Mouse (Mus musculus) heart, adult 8-10 months (tissue): ENCODE measurements around the gene Gmds. TPM values are rescaled to one million over a fixed set of nuclear protein-coding genes. Genes with fewer than 3 reads are reported as not detected.

Source experiments
- DNase-seq: peaks from one replicate; pipeline ENCODE4 v3.0.0; 2022; ENCODE audit warnings: low spot score
- total RNA-seq, 4 experiments: library from RNA; stranded (reverse); gene quantifications; 2 replicates each; pipeline ENCODE4 v1.2.4; 2022

Gene Gmds
- total RNA-seq, 4 experiments from 2014 or later, result 6.5 to 7.7 (median 7.1) TPM

DNA sequence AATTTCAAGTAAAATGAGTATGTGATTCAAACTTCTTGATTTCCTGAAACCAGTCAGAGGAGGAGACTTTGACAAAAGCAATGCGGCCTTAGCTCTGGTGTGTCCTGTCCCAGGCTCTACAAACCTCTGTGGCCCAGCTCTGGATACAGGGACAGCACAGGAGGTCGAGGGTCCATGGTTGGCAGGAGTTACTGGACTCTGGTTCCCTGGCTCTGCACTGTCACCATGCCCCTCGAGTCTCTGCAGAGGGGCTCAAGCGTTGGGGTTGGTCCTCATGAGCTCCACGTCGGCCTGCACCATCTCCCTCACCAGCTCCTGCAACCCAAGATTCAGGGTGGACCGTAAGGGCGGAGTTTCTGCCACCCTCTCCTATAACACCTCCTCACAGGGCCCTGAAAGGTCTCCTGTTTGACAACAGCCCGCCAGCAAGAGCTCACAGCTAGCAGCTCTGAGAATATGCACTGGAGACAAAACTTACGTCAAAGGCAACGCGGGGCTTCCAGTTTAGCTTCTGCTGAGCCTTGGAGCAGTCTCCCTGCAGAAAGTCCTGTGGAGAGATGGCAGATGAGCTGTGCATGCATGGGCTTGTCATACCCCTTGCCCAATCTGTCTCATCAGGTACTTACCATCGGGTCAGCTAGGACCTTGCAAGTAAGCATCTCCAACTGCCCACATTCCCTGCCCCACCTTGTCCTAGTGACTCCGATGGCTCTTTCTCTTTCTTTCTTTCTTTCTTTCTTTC lies 518.7 kb downstream of the Gmds start:
- DNase-seq, result no peak

DNA sequence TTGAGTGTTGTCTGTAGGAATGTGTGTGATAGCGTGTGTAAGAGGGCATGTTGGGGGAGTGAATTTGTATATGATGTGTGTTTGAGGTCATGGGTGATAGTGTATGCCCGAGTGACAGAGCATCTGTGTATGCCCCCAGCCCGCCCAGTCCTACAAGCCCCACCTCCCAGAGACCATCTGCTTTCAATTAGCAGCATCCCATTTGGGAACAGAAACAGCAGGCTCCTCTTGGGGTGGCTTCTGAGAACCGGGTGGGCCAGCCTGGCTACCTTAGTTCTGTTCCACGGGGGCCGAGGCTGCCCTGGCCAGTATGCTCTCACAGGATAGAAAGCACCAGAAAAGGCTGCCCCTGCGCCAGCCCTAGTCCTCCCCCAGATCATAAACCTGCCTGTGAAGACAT lies 520.2 kb downstream of the Gmds start:
- no peak for DNase-seq

- no peak for DNase-seq
Measured at GRCm38 (mm10) chr13:31815383-31816003, 523.0 kb downstream of the Gmds start.

- DNase-seq, result no peak
Measured at GRCm38 (mm10) chr13:31812701-31813100, 525.8 kb downstream of the Gmds start.

GRCm38 (mm10) chr13:31811542-31812021 lies 527.0 kb downstream of the Gmds start:
- DNase-seq, result no peak

DNA sequence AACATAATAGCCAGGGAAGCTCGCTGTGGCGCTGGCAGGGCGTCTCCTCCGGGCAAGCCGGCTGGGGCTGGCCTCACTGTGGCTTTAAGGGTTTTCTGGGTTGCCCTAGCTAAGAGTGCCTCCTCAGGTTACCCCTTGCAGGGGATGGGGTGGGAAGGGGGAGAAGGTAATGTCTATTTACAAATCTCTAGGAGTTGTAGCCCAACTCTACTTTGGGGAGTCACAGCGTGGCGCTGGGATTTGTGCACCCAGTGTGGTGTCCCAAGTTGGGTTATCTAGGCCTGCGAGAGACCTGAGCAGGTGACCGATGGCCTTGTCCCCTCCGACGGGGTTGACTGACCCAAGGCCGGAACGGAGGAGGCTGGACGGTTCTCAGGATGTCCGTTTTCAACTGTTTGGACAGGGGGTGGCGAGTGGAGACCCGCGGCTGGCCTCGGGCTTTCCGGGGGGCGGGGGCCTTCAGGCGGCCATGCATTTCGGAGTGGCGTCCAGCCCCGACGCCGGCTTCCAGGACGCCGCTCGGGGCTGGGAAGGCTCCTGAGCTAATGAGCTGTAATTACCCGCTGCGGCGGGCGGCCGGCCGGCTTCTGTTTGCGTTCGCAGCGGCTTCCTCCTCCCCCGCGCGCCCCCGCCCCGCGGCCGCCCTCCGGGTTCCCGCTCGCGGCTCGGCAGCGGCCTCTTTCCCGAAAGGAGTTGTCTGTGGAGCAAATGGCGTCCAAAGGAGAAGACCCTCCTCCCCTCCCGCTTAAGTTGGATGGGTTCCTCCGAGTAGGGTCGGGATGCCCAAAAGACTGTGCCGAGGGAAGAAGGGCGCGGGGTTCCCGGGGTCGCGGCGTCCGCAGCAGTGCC lies 527.6 kb downstream of the Gmds start:
- no peak for DNase-seq

DNA sequence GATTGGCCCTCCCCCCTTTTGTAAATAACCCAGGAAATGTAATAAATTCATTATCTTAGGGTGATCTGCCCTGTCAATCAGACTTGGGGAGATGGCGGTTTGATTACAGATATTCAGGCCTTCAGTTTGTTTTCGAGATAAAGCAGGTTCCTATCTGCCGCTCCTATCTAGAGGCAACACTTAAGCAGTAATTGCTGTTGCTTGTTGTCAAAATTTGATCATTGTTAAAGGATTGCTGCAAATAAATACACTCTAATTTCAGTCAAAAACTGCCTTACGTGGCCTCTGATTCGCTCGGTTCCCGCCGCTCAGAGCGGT lies 528.2 kb downstream of the Gmds start:
- no peak for DNase-seq

DNA sequence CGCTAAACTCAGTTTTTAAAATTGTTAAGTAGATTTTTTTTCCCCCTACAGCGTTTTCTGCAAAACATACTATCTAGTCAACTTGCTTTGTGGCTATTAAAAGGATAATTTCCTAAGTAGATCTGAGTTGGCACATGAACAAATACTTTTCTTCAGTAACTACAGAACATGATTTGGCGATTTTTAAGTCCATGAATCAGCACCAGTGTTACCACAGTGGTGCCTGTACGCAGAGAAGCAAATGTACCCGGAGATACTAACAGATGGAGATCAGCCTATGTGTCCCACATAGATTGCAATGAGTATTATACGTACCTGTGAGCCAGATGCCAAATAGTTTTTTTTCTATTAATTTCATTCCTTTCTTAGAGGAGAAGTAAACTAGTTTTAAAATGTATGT lies 528.8 kb downstream of the Gmds start:
- no peak for DNase-seq

- DNase-seq, result no peak
Measured at GRCm38 (mm10) chr13:31808804-31809420, 529.6 kb downstream of the Gmds start.

- DNase-seq, result no peak
Measured at GRCm38 (mm10) chr13:31808116-31808803, 530.3 kb downstream of the Gmds start.

DNA sequence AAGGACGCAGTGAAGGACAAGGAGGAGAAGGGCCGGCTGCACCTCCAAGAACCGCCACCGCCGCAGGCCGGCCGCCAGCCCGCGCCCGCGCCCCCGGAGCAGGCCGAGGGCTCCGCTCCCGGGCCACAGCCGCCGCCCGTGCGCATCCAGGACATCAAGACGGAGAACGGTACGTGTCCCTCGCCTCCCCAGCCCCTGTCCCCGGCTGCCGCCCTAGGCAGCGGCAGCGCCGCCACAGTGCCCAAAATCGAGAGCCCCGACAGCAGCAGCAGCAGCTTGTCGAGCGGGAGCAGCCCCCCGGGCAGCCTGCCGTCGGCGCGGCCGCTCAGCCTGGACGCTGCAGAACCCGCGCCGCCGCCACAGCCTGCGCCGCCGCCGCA lies 530.8 kb downstream of the Gmds start:
- no peak for DNase-seq

DNA sequence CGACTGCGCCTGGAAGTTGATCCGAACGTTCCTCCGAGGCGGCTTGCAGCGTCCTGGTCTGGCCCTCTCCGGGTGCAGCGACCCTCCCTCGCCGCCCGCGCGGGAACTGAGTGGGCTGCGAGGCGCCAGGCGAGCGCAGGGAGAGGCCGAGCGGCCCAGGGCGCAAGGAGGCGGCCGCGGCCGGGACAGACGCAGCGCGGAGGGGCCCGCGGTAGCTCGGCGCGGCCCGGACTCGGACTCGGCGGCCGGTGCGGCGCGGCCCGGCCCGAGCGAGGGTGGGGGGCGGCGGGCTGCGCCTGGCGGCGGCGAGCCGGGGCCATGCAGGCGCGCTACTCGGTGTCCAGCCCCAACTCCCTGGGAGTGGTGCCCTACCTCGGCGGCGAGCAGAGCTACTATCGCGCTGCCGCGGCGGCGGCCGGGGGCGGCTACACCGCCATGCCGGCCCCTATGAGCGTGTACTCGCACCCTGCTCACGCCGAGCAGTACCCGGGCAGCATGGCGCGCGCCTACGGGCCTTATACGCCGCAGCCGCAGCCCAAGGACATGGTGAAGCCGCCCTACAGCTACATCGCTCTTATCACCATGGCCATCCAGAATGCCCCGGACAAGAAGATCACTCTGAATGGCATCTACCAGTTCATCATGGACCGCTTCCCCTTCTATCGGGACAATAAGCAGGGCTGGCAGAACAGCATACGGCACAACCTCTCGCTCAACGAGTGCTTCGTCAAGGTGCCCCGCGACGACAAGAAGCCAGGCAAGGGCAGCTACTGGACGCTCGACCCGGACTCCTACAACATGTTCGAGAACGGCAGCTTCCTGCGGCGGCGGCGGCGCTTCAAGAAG lies 531.4 kb downstream of the Gmds start:
- no peak for DNase-seq

DNA sequence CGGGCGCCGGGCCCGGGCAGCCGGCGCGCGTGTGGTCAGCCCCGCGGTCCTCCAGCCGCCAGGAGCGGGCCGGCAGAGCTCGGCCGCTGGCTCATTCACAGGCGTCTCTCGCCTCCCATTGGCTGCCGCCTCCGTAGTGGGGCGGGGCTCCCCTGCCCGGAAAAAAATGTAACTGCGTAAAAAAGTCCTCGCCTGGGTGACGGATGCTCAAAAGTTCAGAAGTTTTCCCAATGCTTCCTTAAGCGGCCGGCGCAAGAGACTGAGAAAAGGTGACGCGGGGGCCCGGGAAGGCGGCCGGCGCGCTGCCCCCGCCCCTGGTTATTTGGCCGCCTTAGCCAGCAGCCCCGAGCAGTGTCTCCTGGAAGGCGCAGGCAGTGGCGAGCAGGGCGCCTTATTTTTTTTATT lies 532.1 kb downstream of the Gmds start, which contains the start of gene Foxc1:
Foxc1 (plus strand) TSS at position 206 of the 405 bp plus-strand sequence.
- DNase-seq, result peak; percentile 93

DNA sequence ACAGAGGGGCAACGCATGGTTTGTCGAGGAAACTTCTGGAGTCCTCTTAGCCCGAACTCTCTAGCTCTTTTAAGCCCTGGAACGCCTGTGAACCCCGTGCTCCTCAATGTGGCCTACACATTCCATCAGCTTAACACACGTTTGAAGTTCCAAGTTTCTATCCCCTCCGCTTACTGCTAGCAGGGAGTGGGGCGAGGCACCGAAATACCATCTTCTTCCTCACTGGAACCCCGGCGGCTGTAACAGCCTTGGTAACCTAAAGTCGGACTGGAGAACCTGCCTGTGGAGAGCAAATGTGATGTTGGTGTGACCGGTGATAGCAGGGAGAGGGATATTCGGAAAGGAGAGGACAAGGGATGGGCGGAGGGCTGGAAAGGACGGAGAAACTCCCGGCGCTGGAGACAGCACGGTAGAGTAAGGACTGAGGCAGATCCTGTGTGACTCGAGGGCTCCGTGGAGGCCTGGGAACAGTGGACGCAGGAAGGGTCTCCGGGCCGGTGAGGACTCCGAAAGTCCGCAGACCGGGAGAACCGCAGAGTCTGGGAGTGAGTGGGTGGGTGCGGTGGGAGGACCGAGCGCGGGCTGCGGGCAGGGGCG lies 532.6 kb downstream of the Gmds start:
- no peak for DNase-seq

DNA sequence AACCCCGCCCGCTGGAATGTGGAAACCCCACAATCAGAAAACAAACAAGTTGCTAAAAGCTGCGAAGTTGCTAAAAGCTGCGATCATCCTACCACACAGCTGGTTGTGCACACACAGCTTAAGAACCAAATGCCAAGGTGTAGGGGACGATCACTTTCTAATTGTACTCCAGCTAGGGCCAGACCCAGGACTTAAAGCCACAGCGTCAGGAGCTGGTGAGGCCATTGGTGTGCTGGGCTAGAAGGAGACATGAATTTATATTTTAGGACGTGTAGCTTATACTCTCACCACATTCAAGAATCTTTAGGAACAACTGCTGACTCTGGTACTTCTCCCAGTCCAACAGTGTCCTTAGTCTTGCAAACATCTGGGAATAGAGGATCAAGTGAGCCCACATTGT lies 534.0 kb downstream of the Gmds start:
- DNase-seq, result no peak

GRCm38 (mm10) chr13:31803166-31804093 lies 535.1 kb downstream of the Gmds start:
- no peak for DNase-seq

DNA sequence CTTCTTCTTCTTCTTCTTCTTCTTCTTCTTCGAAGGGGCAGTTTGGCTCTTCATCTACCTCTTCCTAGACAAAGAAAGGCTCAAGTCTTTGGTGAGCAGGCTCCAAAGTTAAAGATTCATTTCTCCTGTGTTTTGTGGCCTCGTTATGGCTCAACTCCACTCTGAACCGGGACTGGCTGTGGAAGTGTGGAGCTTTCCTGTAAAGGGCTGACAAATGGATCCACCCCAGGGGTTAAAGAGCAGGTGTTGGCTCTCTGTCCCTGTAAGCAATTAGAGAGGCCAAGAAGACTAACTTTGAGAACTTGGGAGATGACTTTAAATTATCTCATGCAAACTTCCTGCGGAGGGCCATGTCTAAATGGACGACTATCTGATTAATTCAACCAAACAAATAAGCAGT lies 536.1 kb downstream of the Gmds start:
- DNase-seq, result no peak

- no peak for DNase-seq
Measured at GRCm38 (mm10) chr13:31801703-31802305, 536.7 kb downstream of the Gmds start.
